Mouse (Mus musculus) left cerebral cortex, postnatal 36 days (tissue): ENCODE measurements around the gene Bcas2. TPM values are rescaled to one million over a fixed set of nuclear protein-coding genes. Genes with fewer than 3 reads are reported as not detected.
A peak's percentile ranks its signal among the peaks of the same experiment; 100 is the strongest.
"Not testable (repeated sequence)": the region's sequence is repeated elsewhere in the genome, so short reads cannot be mapped to it uniquely, and the experiment has no call there.

ENCODE experiments used
- DNase-seq, 2 experiments: peaks; one replicate each; pipeline ENCODE4 v3.0.0; 2021 to 2022; ENCODE audit warnings: low spot score in 2 of 2, mixed read lengths in 1 of 2
- intact Hi-C: fragments of 180-260 bp; cut with DNase I; formaldehyde crosslinking; loops from one replicate; pipeline ENCODE4 v1.15.1; 2025
- total RNA-seq, 2 experiments: library from RNA; stranded (reverse); gene quantifications; 2 replicates each; pipeline ENCODE4 v1.2.3; 2021

The Bcas2 gene
- total RNA-seq, 2 experiments from 2014 or later, result 67.6 to 79.7 TPM

DNA sequence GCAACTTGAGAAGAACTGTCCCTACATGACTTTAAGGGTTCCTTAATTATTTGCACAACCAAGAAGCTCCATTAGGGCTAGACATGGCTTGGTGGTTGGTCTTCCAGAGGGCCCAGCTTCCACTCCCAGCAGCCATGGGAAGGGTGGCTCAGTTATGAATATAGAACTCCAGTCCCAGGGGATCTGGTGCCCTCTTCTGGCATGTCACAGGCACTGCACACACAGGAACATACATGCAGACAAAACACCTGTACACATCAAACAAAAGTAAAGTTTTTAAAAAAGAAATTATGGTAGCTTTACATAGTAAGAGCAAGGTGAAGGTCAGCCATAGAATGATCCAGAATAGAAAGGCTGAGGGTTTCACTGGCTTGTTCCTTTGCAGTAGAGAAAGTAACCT lies 17.7 kb upstream of the Bcas2 start:
- intact Hi-C loops, result no loop called here

DNA sequence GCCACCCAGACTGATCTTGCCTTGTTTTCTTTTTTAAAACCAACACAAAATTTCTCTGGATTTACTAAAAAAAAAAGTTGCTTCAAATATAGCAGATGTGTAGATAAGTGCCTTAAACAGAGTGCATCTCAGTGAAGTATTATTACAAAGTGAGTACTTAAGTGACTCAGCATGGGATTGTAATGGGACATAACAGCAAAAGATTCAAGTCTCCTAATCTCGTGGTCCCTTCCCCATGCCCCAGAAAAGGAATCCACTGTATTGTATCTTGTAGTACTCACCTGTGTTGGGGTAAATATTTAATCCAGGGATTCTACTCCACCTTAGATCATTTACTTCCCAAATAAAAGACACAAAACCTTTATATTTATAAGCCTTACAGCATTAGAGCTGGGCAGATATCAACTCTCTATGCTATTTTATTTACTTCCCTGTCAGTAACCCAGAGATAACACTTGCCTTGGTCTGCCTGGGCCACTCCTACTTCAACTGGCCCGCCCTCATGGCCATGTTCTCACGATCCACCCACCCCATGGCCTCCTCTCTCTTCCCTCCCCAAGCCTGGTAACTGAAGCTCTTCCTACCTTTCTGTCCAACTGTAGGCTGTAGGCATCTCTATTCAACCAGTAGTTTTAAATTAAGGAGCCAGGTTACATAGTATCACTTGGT lies 12.1 kb upstream of the Bcas2 start:
- intact Hi-C loops, result no loop called here
- no peak for DNase-seq

More for the DNA sequence above, 17.7 kb upstream of the Bcas2 start:
- DNase-seq, result no peak

DNA sequence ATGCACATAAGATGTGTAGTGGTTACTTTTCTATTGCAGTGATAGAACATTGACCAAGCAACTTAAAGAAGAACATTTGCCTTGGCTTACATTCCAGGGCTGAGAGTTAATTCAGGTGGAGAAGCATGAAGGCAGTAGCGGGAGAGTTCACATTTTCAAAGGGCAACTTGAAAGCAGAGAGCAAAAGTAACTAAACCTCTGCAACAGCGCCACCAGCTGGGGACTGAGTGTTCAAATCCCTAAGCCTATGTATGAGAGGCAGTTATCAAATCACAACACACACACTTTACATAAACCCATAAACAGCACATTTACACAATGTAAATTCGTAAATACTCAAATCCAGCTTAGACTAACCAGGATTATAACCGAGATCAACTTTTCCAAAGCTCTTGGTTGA lies 1.7 kb upstream of the Bcas2 start:
- peak; percentile 65 for DNase-seq
- intact Hi-C loops, result loop anchor here (2.0 to 10.0 kb wide), 3 partner anchors 67 to 111 kb away; partner anchors contain the start of genes Dennd2c, Nras and Trim33

GRCm38 (mm10) chr3:103172615-103173014 lies 1.2 kb downstream of the Bcas2 start:
- DNase-seq, result no peak
- intact Hi-C loops, result loop anchor here (10.0 kb wide), 1 partner anchor 102 kb away; the partner anchor contains the start of gene Trim33

DNA sequence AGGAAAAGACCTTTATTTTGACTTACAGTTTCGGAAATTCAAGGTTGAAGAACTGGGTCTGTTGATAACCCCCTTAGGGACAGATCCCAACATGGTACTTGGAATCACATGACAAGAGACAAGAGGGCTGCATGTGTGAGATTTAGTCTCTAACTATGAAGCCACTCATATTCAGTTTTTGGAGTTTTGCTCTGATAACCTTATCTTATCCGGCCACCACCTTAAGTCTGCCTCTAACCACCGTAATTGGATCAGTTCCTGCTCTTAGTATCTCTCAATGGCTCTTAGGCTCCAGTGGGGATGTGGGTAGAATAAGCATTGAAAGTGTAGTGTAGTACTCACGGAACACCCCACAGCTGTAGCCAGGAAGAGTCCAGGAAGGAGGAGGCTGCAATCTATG lies 5.3 kb downstream of the Bcas2 start:
- intact Hi-C loops, result loop anchor here (10.0 kb wide), 1 partner anchor 98 kb away; the partner anchor contains the start of gene Trim33
- DNase-seq, result no peak

DNA sequence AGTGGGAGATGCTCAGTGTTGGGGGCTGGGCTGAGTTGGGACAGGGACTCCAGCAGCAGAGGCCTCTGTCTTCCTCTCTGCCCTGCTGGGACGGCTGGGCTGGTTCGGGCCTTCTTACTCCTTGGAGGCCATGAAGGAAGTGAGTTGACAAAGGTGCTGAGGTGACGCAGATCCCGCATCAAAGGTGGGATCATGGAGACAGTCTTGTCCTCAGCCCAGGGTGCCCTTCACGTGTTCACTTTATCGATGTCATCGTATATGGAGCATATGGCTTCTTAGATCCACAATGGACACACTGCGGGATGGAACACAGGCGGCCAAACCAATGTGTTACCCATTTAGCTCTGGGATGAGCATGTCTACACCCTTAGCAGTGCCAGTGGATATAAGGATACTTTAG lies 8.1 kb downstream of the Bcas2 start:
- intact Hi-C loops, result loop anchor here (10.0 kb wide), 1 partner anchor 95 kb away; the partner anchor contains the start of gene Trim33
- DNase-seq, result no peak

- no peak for DNase-seq
- intact Hi-C loops, result loop anchor here (10.0 kb wide), 1 partner anchor 204 kb away; no protein-coding TSS in a partner anchor
These were observed 9.7 kb downstream of the Bcas2 start for GRCm38 (mm10) chr3:103181171-103181570.

- intact Hi-C loops, result loop anchor here (10.0 kb wide), 1 partner anchor 202 kb away; no protein-coding TSS in a partner anchor
These were observed 11.4 kb downstream of the Bcas2 start for GRCm38 (mm10) chr3:103182821-103183220.

GRCm38 (mm10) chr3:103184467-103184866 lies 13.0 kb downstream of the Bcas2 start:
- not testable (repeated sequence) for DNase-seq
- intact Hi-C loops, result loop anchor here (10.0 kb wide), 1 partner anchor 200 kb away; no protein-coding TSS in a partner anchor

More at GRCm38 (mm10) chr3:103182821-103183220, 11.4 kb downstream of the Bcas2 start:
- DNase-seq, result no peak

DNA sequence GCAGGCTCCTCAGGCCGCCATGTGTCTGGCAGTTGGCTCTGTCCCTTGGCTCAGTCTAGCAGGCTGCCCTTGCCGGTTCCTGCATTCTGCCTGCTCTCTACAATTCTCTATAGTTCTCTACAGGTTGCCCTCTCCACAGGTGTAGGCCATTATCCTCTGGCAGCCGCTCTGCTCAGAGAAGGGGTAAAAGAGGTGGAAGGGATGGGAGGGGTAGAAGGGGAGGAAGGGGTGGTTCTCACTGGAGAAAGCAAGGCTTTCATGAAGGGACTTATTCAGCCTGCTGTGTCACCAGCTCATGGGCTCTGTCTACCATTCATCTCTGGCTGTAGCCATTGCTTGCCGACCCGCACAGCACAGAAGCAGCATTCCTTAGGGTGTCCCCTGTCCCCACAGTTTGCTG lies 17.0 kb downstream of the Bcas2 start:
- intact Hi-C loops, result loop anchor here (10.0 kb wide), 1 partner anchor 196 kb away; no protein-coding TSS in a partner anchor
- no peak for DNase-seq

DNA sequence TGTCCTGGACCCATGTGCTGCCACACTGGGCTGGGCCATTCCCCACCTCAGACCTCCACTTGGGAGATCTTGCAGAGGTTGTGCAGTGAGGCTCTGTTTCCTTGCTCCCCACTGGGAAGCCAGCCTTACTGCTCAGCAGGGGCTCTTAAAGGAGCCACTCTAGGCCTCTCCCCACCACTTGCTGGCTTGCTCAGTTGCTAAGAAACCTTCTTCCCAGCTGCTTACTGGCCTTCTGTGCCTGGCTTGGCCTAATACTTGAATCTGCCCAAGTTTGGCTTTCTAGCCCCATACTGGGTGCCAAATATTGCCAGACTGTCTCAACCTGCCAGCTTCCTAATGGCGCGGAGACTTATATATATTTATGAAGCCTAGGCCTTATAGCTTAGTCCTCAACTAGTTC lies 17.4 kb downstream of the Bcas2 start:
- no peak for DNase-seq
- intact Hi-C loops, result loop anchor here (10.0 kb wide), 1 partner anchor 196 kb away; no protein-coding TSS in a partner anchor

DNA sequence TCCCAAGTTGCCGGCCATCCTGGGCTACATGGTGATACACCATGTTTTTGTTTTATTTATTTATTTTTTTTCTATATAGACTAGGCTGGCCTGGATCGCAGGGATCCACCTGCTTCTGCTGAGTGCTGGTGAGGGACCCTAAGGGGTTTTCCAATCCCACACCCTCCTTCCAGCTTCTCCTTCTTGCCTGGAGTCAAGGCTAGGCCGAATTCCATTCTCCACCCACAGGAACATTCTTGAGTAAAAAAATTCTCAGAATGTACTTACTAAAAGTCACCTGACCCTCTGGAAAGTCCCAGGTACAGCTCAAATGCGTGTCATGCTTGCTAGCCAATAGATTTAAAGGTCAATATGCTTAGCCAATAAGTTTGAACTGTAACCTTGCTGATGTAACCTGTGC lies 20.7 kb downstream of the Bcas2 start:
- no peak for DNase-seq
- intact Hi-C loops, result no loop called here

- intact Hi-C loops, result no loop called here
These were observed 21.7 kb downstream of the Bcas2 start for GRCm38 (mm10) chr3:103193186-103193585.

GRCm38 (mm10) chr3:103196320-103196823 lies 24.9 kb downstream of the Bcas2 start:
- intact Hi-C loops, result no loop called here

More at GRCm38 (mm10) chr3:103193186-103193585, 21.7 kb downstream of the Bcas2 start:
- DNase-seq, result no peak

GRCm38 (mm10) chr3:103199386-103199785 lies 27.9 kb downstream of the Bcas2 start:
- intact Hi-C loops, result no loop called here
- no peak for DNase-seq

More at GRCm38 (mm10) chr3:103196320-103196823, 24.9 kb downstream of the Bcas2 start:
- no peak for DNase-seq

DNA sequence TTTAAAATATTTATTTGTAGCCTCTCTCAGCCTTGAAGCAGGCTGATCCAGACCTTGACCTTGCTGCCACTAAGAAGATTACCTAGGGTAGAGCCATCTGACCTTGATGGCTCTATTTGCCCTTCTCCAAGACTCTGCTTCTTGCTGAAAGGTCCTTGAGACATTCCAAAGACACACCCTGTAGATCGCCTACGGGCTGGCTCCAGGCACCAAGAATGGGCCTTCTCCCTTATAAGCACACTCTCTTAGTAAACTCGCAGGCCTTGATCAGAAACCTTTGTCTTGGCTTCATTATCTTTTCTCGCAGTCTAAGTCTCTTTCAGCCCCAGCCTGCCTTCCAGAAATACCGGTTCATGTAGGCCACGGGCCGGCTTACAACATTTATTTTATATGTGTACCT lies 29.6 kb downstream of the Bcas2 start:
- intact Hi-C loops, DNase-seq: not testable (repeated sequence)

GRCm38 (mm10) chr3:103203554-103203953 lies 32.1 kb downstream of the Bcas2 start:
- intact Hi-C loops, result no loop called here
- no peak for DNase-seq

- no peak for DNase-seq
- intact Hi-C loops, result no loop called here
These were observed 33.0 kb downstream of the Bcas2 start for GRCm38 (mm10) chr3:103204445-103204844.

GRCm38 (mm10) chr3:103206393-103206792 lies 34.9 kb downstream of the Bcas2 start:
- no peak for DNase-seq
- intact Hi-C loops, result no loop called here

DNA sequence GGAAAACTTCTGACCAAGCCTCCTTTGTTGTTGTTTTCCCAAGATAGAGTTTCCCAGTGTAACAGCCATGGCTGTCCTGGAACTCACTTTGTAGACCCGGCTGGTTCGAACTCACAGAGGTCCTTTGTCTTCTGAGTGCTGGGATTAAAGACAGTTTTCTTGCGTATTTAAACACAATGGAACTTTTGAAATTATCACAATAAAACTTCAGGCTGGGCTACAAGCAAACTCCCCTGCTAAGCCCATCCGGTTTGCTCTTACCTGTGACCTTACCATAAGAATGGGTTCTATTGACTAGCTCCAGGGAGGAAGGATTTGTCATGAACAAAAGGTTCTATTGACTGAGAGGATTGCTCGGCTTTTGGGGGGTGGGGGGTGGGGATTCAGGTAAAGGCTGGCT lies 36.3 kb downstream of the Bcas2 start:
- DNase-seq, result no peak
- intact Hi-C loops, result no loop called here

DNA sequence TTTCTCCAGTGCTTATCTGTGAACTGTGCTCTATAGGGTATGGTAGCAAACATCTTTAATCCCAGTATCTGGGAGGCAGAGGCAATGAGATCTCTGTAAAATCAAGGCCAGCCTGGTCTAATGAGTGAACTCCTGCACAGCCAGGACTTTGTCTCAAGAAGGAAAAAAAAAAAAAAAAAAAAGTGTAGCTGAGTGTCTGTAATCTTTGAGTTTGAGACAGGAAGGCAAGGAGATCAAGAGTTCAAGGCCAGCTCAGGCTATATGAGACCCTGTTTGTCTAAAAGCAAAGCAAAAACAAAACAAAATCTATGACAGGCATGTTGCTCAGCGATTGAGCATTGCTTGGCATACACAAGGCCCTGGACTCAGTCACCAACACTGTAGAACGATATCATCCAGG lies 36.8 kb downstream of the Bcas2 start:
- no peak for DNase-seq
- intact Hi-C loops, result no loop called here
